Mouse (Mus musculus): ENCODE results near the gene Ccdc15.

Gene Ccdc15

GRCm38 (mm10) chr9:37347988-37348642 lies at the start of gene Ccdc15:
Ccdc15 (minus strand) TSS chr9:37348432.
- in situ Hi-C loops (cut with MboI, MseI), result no loop called here

GRCm38 (mm10) chr9:37393482-37394131 lies 45.4 kb upstream of the Ccdc15 start:
- in situ Hi-C loops (cut with MboI, MseI), result no loop called here

GRCm38 (mm10) chr9:37392071-37392470 lies 43.8 kb upstream of the Ccdc15 start:
- in situ Hi-C loops (cut with MboI, MseI), result no loop called here

- in situ Hi-C loops (cut with MboI, MseI), result no loop called here
Measured at GRCm38 (mm10) chr9:37390891-37391290, 42.7 kb upstream of the Ccdc15 start.

GRCm38 (mm10) chr9:37384284-37385182 lies 36.3 kb upstream of the Ccdc15 start:
- in situ Hi-C loops (cut with MboI, MseI), result no loop called here

- in situ Hi-C loops (cut with MboI, MseI), result no loop called here
Measured at GRCm38 (mm10) chr9:37383161-37383560, 34.9 kb upstream of the Ccdc15 start.

- in situ Hi-C loops (cut with MboI, MseI), result no loop called here
Measured at GRCm38 (mm10) chr9:37375718-37376117, 27.5 kb upstream of the Ccdc15 start.

- in situ Hi-C loops (cut with MboI, MseI), result no loop called here
Measured at GRCm38 (mm10) chr9:37371232-37371801, 23.1 kb upstream of the Ccdc15 start.

- in situ Hi-C loops (cut with MboI, MseI), result no loop called here
Measured at GRCm38 (mm10) chr9:37368860-37369259, 20.6 kb upstream of the Ccdc15 start.

GRCm38 (mm10) chr9:37368081-37368830 lies 20.0 kb upstream of the Ccdc15 start:
- in situ Hi-C loops (cut with MboI, MseI), result no loop called here

GRCm38 (mm10) chr9:37367301-37368080 lies 19.3 kb upstream of the Ccdc15 start, which contains the start of gene Hepacam:
Hepacam (plus strand) TSS chr9:37367351.
- in situ Hi-C loops (cut with MboI, MseI), result no loop called here

- in situ Hi-C loops (cut with MboI, MseI), result no loop called here
Measured at GRCm38 (mm10) chr9:37365706-37366105, 17.5 kb upstream of the Ccdc15 start.

- in situ Hi-C loops (cut with MboI, MseI), result no loop called here
Measured at GRCm38 (mm10) chr9:37364392-37364791, 16.2 kb upstream of the Ccdc15 start.

- in situ Hi-C loops (cut with MboI, MseI), result no loop called here
Measured at GRCm38 (mm10) chr9:37363551-37363950, 15.3 kb upstream of the Ccdc15 start.

GRCm38 (mm10) chr9:37362881-37363280 lies 14.6 kb upstream of the Ccdc15 start:
- in situ Hi-C loops (cut with MboI, MseI), result no loop called here

GRCm38 (mm10) chr9:37362084-37362483 lies 13.9 kb upstream of the Ccdc15 start:
- in situ Hi-C loops (cut with MboI, MseI), result no loop called here

GRCm38 (mm10) chr9:37359331-37360220 lies 11.3 kb upstream of the Ccdc15 start:
- in situ Hi-C loops (cut with MboI, MseI), result no loop called here

- in situ Hi-C loops (cut with MboI, MseI), result no loop called here
Measured at GRCm38 (mm10) chr9:37358713-37359330, 10.6 kb upstream of the Ccdc15 start.

GRCm38 (mm10) chr9:37354485-37354884 lies 6.3 kb upstream of the Ccdc15 start:
- in situ Hi-C loops (cut with MboI, MseI), result no loop called here

All from T-helper 2 cell (primary cell).